Mouse (Mus musculus): Measurements from ENCODE around the gene Lemd1. TPM values are rescaled to one million over a fixed set of nuclear protein-coding genes. Genes with fewer than 3 reads are reported as not detected.

Gene Lemd1
- polyA plus RNA-seq, 1 experiment from 2014 or later: 0.27 TPM

- Histone ChIP-seq H3K9ac (replicated peaks; ENCODE audit: low read depth, low read length) (no peak overlapping the region), H3K9me3 (ENCODE audit: control insufficient read depth, low read depth, low read length) (no peaks in the 10 kb centered on the region), H3K4me1 (ENCODE audit: control insufficient read depth, insufficient read depth, low read length) (0 out of 2 replicates have a peak, but pooled peaks cover 3% of the 10 kb centered on the region), H3K4me2 (replicated peaks; ENCODE audit: low read depth, low read length) (no peak overlapping the region), H3K4me3 (ENCODE audit: low read depth, low read length) (no peak overlapping the region), H3K36me3 (ENCODE audit: control insufficient read depth, insufficient read depth, low read length) (no peaks in the 10 kb centered on the region), H3K27ac (ENCODE audit: low read length) (no peak overlapping the region), H3K27me3 (ENCODE audit: control insufficient read depth, insufficient read depth, low read length) (no peaks in the 10 kb centered on the region)
- WGBS: 80% methylated on average over 6 of the region's 6 CpGs
- ATAC-seq (ENCODE audit: insufficient number of reproducible peaks, insufficient read depth, low FRiP score, low read depth): no peak
Measured at GRCm38 (mm10) chr1:132307962-132308361, 116.7 kb downstream of the Lemd1 start.

- Histone ChIP-seq H3K27me3 (ENCODE audit: control insufficient read depth, insufficient read depth, low read length) (no peaks in the 10 kb centered on the region), H3K4me3 (ENCODE audit: low read depth, low read length) (no peak overlapping the region), H3K4me2 (replicated peaks; ENCODE audit: low read depth, low read length) (no peak overlapping the region), H3K9ac (replicated peaks; ENCODE audit: low read depth, low read length) (no peak overlapping the region), H3K27ac (ENCODE audit: low read length) (no peak overlapping the region), H3K9me3 (ENCODE audit: control insufficient read depth, low read depth, low read length) (no peaks in the 10 kb centered on the region), H3K4me1 (ENCODE audit: control insufficient read depth, insufficient read depth, low read length) (0 out of 2 replicates have a peak, but pooled peaks cover 3% of the 10 kb centered on the region), H3K36me3 (ENCODE audit: control insufficient read depth, insufficient read depth, low read length) (no peaks in the 10 kb centered on the region)
- no peak for ATAC-seq (ENCODE audit: insufficient number of reproducible peaks, insufficient read depth, low FRiP score, low read depth)
- 85% methylated on average over 7 of the region's 7 CpGs for WGBS
Measured at GRCm38 (mm10) chr1:132308674-132309073, 117.4 kb downstream of the Lemd1 start.

MicroRNAs within 50 kb of the gene (microRNA counts, 519-probe panel; counts per million panel counts)
- microRNA mmu-miR-135b: not detected

Small RNA genes lying within 50 kb of the gene (microRNA-seq; reads per million reads assigned to microRNA genes)
- gene Mir135b: 156 reads per million, percentile 53 among the genes with 10 or more reads in this experiment

Other genes with a start within 250 kb of the Lemd1 start
- 3.8 and 4.7 TPM in 2 replicates for gene Slc45a3, start 228.5 kb upstream of the Lemd1 start, polyA plus RNA-seq (2014; fragmentation: Nextera tagmentation; extraction: Ambion mirVana)
- gene Elk4, start 183.8 kb upstream of the Lemd1 start, polyA plus RNA-seq (2014; fragmentation: Nextera tagmentation; extraction: Ambion mirVana): 35.7 and 38.2 TPM in 2 replicates
- 14.5 and 16.5 TPM in 2 replicates for gene Mfsd4a, start 123.4 kb upstream of the Lemd1 start, polyA plus RNA-seq (2014; fragmentation: Nextera tagmentation; extraction: Ambion mirVana)
- gene Cdk18, start 51.7 kb upstream of the Lemd1 start, polyA plus RNA-seq (2014; fragmentation: Nextera tagmentation; extraction: Ambion mirVana): 3.9 and 5.5 TPM in 2 replicates
- gene AC124108.1, start within 50 bp of the Lemd1 start, polyA plus RNA-seq (2014; fragmentation: Nextera tagmentation; extraction: Ambion mirVana): 0.06 and 0.27 TPM in 2 replicates
- gene Gm10188, start 38.3 kb downstream of the Lemd1 start, polyA plus RNA-seq (2014; fragmentation: Nextera tagmentation; extraction: Ambion mirVana): not detected in 2 replicates
- gene Klhdc8a, start 107.2 kb downstream of the Lemd1 start, polyA plus RNA-seq (2014; fragmentation: Nextera tagmentation; extraction: Ambion mirVana): 0.10 TPM in 1 of 2 replicates, not detected in the other
- gene Nuak2, start 124.7 kb downstream of the Lemd1 start, polyA plus RNA-seq (2014; fragmentation: Nextera tagmentation; extraction: Ambion mirVana): 4.2 and 4.5 TPM in 2 replicates
- gene Tmcc2, start 199.8 kb downstream of the Lemd1 start, polyA plus RNA-seq (2014; fragmentation: Nextera tagmentation; extraction: Ambion mirVana): 7.1 and 7.2 TPM in 2 replicates
- gene Dstyk, start 226.1 kb downstream of the Lemd1 start, polyA plus RNA-seq (2014; fragmentation: Nextera tagmentation; extraction: Ambion mirVana): 17.3 and 20.9 TPM in 2 replicates

Data from stomach, embryonic 14.5 days (tissue).